ENCODE assay signal across 10 mouse cellular contexts in the genomic region with DNA sequence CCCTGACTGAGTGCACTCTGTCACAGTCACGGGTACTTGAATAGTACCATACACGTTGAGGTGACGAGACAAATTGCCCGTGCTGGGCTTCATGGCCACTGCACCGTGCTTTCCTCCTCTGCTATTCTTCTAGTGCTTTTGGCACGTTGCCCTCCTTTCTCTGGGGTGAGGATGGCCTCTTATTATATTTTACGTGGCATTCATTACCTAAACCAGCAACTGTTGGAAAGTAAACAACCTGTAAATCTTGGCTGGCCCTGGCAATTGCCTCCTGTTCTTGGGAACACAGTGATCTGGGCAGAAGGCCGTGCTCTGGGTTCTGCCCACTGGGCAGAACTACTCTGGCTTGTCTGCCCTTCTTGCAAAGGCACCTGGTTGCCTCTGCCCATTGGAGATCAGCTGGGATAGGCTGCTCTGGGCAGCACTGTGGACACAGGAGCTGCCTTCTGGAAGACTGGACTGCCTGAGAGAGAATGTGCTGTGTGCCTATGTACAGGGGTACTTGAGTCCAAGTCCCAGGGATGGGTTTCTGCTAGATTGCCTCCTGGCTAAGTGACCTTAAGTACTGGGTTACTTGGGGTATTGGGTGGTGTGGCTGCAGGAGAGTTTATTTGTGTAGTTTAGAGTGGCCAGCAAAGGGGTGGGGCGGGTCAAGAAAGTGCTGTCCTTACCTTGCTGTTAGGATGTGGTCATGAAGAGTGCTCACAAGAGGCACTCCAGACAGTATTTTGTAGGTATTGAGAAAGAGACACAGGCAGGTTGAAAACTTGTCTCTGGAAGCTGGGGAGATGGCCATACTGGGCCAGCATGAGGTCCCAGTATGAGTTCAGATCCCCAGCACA. TPM values are rescaled to one million over a fixed set of nuclear protein-coding genes. Genes with fewer than 3 reads are reported as not detected.
A peak's percentile ranks its signal among the peaks of the same experiment; 100 is the strongest.
DNase-seq lines count a peak whose midpoint lies in the region; ATAC-seq and TF ChIP-seq lines count a peak whose summit lies in the region.
"Had no signal": no experiment of that assay in that cellular context is flagged by ENCODE, and none has a peak within 500 bp of the region (broad histone marks: within the 10 kb centered on the region; RNA-seq: fewer than 3 reads in every experiment).

No protein-coding gene starts in this region.

- ATAC-seq in heart, postnatal 0 days (ENCODE audit: insufficient read depth, low read depth), result peak; percentile 36; the same call in 1 of the 2 replicates
- ATAC-seq in lung, embryonic 16.5 days (ENCODE audit: low read depth), result peak; percentile 34
- ATAC-seq in frontal cortex, adult (ENCODE audit: low TSS enrichment), result no peak
- no peak for ATAC-seq in megakaryocyte progenitor cell, adult 5-6 weeks (replicated peaks; ENCODE audit: poor library complexity)
- ATAC-seq: CD4-positive, CD25-positive, alpha-beta regulatory T cell, adult 4 months had no signal

- no peak for TF ChIP-seq EP300 in heart, postnatal 0 days (IDR thresholded peaks at IDR 0.05; ENCODE audit: low read depth)
- no peak for TF ChIP-seq EP300 in ES-Bruce4 (IDR thresholded peaks at IDR 0.05; ENCODE audit: insufficient read depth, low read depth, low read length)

- no peak overlapping the region for H3K9ac ChIP-seq in heart, postnatal 0 days (replicated peaks; ENCODE audit: low read depth, low read length)
- no peak overlapping the region for H3K9ac ChIP-seq in ES-Bruce4 (ENCODE audit: low read depth, poor library complexity, severe bottlenecking)
- no peak overlapping the region for H3K9ac ChIP-seq in lung, embryonic 16.5 days (ENCODE audit: low read length)
- H3K9ac ChIP-seq: liver, embryonic 15.5 days had no signal

- no peaks in the 10 kb centered on the region for H3K9me3 ChIP-seq in heart, postnatal 0 days (replicated peaks; ENCODE audit: control insufficient read depth, low read length)
- no peaks in the 10 kb centered on the region; the same call in 1 of the 2 replicates for H3K9me3 ChIP-seq in ES-Bruce4 (replicated peaks; ENCODE audit: control insufficient read depth, insufficient read depth, low read length, poor library complexity, severe bottlenecking)
- no peaks in the 10 kb centered on the region for H3K9me3 ChIP-seq in lung, embryonic 16.5 days (ENCODE audit: control insufficient read depth, low read length)
- H3K9me3 ChIP-seq: liver, embryonic 15.5 days had no signal

- H3K36me3 ChIP-seq in heart, postnatal 0 days (replicated peaks; ENCODE audit: control insufficient read depth, insufficient read depth, low read length), result no peaks in the 10 kb centered on the region
- peaks cover 9% of the 10 kb centered on the region for H3K36me3 ChIP-seq in ES-Bruce4 (ENCODE audit: control insufficient read depth, insufficient read depth, low read length, poor library complexity, severe bottlenecking)
- H3K36me3 ChIP-seq in lung, embryonic 16.5 days (ENCODE audit: control insufficient read depth, insufficient read depth, low read length), result no peaks in the 10 kb centered on the region
- H3K36me3 ChIP-seq: liver, embryonic 15.5 days had no signal

- intact Hi-C loops in heart, postnatal 25 days (cut with DNase I), result no loop called here

- H3K4me3 ChIP-seq in heart, postnatal 0 days (ENCODE audit: low read depth, low read length), result no peak overlapping the region
- H3K4me3 ChIP-seq in ES-Bruce4 (ENCODE audit: low read depth, low read length), result no peak overlapping the region
- no peak overlapping the region for H3K4me3 ChIP-seq in lung, embryonic 16.5 days (ENCODE audit: low read length)
- H3K4me3 ChIP-seq: liver, embryonic 15.5 days had no signal

- no peak for DNase-seq in heart, postnatal 0 days (ENCODE audit: low spot score)
- DNase-seq in heart, postnatal 25 days (ENCODE audit: low spot score), result no peak
- DNase-seq in adrenal gland, postnatal 36 days, result peak; percentile 12 to 19
- DNase-seq: heart, adult 18-20 months had no signal

- no peak overlapping the region for H3K27ac ChIP-seq in heart, postnatal 0 days (ENCODE audit: low read depth)
- peak overlapping the region; percentile 96 for H3K27ac ChIP-seq in ES-Bruce4 (ENCODE audit: insufficient read depth, low read length)
- no peak overlapping the region for H3K27ac ChIP-seq in lung, embryonic 16.5 days (ENCODE audit: low read length)
- H3K27ac ChIP-seq: liver, embryonic 15.5 days had no signal

- 0 out of 2 replicates have a peak, but pooled peaks cover 3% of the 10 kb centered on the region for H3K4me1 ChIP-seq in heart, postnatal 0 days (ENCODE audit: control insufficient read depth, insufficient read depth)
- peaks cover 5% of the 10 kb centered on the region for H3K4me1 ChIP-seq in ES-Bruce4 (ENCODE audit: control insufficient read depth, insufficient read depth, low read length)
- H3K4me1 ChIP-seq in lung, embryonic 16.5 days (replicated peaks; ENCODE audit: control insufficient read depth, insufficient read depth, low read length), result peaks cover 16% of the 10 kb centered on the region; the same call in 1 of the 2 replicates
- H3K4me1 ChIP-seq: liver, embryonic 15.5 days had no signal

- TF ChIP-seq POLR2A in ES-Bruce4 (IDR thresholded peaks at IDR 0.05; ENCODE audit: insufficient read depth, low read length), result no peak

- no peak for TF ChIP-seq CTCF in heart, postnatal 0 days (IDR thresholded peaks at IDR 0.05; ENCODE audit: low read depth)
- TF ChIP-seq CTCF in ES-Bruce4 (IDR thresholded peaks at IDR 0.05; ENCODE audit: low read depth, low read length), result no peak

- no peaks in the 10 kb centered on the region for H3K27me3 ChIP-seq in heart, postnatal 0 days (ENCODE audit: control insufficient read depth, insufficient read depth, low read length)
- no peaks in the 10 kb centered on the region for H3K27me3 ChIP-seq in ES-Bruce4 (ENCODE audit: control insufficient read depth, insufficient read depth, low read length, poor library complexity, severe bottlenecking)
- H3K27me3 ChIP-seq in lung, embryonic 16.5 days (ENCODE audit: control insufficient read depth, insufficient read depth, low read depth, low read length), result no peaks in the 10 kb centered on the region
- H3K27me3 ChIP-seq: liver, embryonic 15.5 days had no signal

- WGBS in heart, postnatal 0 days, result 39% methylated on average over 9 of the region's 9 CpGs
- WGBS in lung, embryonic 16.5 days, result 44% methylated on average over 9 of the region's 9 CpGs

- no peak overlapping the region for H3K4me2 ChIP-seq in heart, postnatal 0 days (ENCODE audit: low read depth, low read length)
- no peak overlapping the region for H3K4me2 ChIP-seq in lung, embryonic 16.5 days (ENCODE audit: low read depth, low read length)
- H3K4me2 ChIP-seq: liver, embryonic 15.5 days had no signal

RNA-seq across cellular contexts. Expression of a gene that starts 15.6 kb away (rescaled TPM):
- 1.4 and 2.9 TPM in 2 replicates for total RNA-seq in heart, postnatal 0 days (2014; rRNA removed; ENCODE audit: low replicate concordance)
- 0.43 and 0.64 TPM in 2 replicates for polyA plus RNA-seq in heart, postnatal 0 days (2015; fragmentation: Nextera tagmentation; extraction: Ambion mirVana)
- total RNA-seq in heart, postnatal 25 days (2021), result under 1 TPM; 0.39 to 0.78 TPM
- 110 and 113 TPM in 2 replicates for polyA plus RNA-seq in ES-Bruce4 (2011; ENCODE audit: insufficient read depth, insufficient read length, low read depth, missing spikeins)
- total RNA-seq in adrenal gland, postnatal 36 days (2021), result under 1 TPM; 0.83 to 0.89 TPM
- 0.90 and 2.1 TPM in 2 replicates for polyA plus RNA-seq in lung, embryonic 16.5 days (2015; fragmentation: Nextera tagmentation; extraction: Ambion mirVana)
- 0.10 TPM in 1 of 2 replicates, not detected in the other for total RNA-seq in megakaryocyte progenitor cell, adult 5-6 weeks (2015)
- 0.10 TPM in 1 of 2 replicates, not detected in the other for total RNA-seq in megakaryocyte progenitor cell, adult 5-6 weeks (2017)

Comparison
In these comparisons a context has a peak if more than half of its experiments do, and no peak if none do; other contexts are left out.
1. ATAC-seq: peak in heart, postnatal 0 days (single experiment) and lung, embryonic 16.5 days (single experiment); none in frontal cortex, adult (single experiment) and megakaryocyte progenitor cell, adult 5-6 weeks (single experiment).
2. DNase-seq: peak in adrenal gland, postnatal 36 days (2 of 2); none in heart, postnatal 0 days (single experiment) and heart, postnatal 25 days (single experiment).